Mouse (Mus musculus) adrenal gland, postnatal 36 days (tissue): ENCODE data around the gene Mcrip2. TPM values are rescaled to one million over a fixed set of nuclear protein-coding genes. Genes with fewer than 3 reads are reported as not detected.

Experiments
- DNase-seq, 2 experiments: peaks; one replicate each; pipeline ENCODE4 v3.0.0; 2021; ENCODE audit warnings: mixed read lengths in 1 of 2
- total RNA-seq, 2 experiments: library from RNA; stranded (reverse); gene quantifications; 2 replicates each; pipeline ENCODE4 v1.2.3; 2021

Gene Mcrip2
- total RNA-seq, 2 experiments from 2014 or later = 340 to 398 TPM

DNA sequence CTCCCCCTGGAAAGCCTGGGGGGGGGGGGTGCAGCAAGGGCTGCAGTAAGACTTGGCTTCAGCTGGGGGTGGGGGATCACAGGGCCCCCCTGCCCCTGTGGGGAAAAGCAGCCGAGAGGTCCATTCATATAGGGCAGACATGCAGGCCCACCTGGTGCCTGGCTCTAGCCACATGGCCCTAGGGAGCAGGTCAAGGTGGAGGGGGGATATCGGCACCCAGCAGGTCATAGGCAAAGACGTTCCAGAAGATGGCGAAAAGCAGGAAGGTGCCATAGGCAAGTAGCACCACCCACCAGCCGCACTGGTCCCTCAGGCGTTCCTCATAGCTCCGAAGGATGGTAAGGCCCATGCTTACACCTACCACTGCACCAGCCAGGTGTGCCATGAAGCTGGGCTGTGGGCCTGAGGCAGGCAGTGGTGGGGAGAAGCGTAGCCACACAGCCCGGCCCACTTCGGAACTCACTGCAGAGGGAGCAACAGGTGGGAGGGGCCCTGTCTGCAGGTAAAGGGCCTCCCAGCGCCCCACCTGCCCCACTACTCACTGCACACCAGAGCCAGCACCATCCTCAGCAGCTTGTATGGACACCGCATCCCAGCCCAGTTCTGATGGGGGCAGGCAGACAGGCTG is 33.9 kb downstream of the Mcrip2 start:
- DNase-seq = no peak

DNA sequence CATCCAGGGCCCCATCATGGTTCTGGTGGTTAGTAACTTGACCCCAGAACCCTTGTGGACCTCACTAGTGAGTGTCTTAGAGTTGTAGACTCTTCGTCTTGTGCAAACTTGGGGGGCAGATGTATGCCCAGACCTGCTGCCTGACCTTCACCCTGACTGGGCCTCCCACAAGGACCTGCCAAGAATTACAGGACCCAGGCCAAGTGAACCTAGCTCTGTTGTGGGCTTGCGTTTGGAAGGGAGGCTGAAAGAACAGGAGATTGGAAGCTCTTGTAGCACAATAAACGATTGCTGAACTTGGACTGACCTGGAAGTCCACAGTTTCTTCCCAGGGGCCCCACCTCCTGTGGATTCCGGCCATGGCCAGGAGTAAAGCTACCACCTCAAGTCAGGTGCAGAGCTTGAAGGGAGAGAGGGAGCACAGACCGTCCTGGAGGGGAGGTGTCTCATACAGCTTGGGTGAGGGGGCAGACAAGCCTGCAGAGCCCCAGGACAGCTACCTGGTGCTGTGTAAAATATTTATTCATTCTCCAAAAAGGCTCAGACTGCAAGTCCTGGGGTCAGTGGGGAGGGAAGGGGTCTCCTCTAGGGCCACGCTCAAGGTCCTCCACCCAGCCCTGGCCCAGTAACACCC is 34.5 kb downstream of the Mcrip2 start:
- DNase-seq = peak in 1 of 2 experiments; percentile 71

- DNase-seq = peak; percentile 95
Observed at GRCm38 (mm10) chr17:25833291-25833663, 35.3 kb downstream of the Mcrip2 start, which contains the start of gene Stub1. Gene Stub1, minus strand, starts transcription at chr17:25833404.

DNA sequence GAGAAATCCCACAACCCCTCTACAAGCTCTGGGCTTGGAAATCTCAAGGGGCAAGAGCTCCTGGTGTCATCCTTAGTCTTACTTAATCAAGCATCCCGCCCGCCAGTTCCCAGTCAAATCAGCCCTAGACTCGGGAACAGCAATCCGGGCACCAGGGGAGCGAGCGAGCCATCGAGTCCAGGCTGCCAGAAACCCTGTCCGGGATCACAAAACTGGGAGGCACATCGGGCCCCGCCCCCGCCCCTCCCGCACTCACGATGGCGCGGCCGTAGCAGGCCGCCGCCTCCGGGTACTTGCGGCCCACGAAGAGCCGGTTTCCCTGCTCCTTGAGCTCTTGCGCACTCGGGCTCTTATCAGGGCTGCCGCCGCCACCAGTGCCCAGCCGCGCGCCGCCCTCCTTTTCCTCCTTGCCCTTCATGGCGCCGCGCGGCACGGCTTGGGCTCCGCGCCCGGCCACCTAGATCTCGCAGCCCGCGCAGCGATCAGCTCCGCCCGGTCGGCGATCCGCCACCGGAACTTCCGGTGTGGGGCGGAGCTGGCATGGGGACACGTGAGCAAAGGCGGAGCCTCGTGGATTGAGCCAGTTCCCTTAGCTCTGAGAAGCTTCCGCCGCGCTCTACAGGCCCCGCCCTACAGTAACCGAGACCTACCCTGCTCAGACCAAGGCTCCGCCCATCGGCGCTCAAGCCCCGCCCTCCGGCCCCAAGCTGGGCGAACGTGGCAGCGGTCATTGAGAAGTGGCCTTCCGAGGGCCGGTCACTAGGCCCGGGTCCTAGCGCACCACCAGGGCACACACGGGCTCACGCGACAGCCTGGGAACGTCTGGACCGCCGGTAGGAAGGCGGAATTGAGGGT is 35.9 kb downstream of the Mcrip2 start:
- peak; percentile 100 for DNase-seq

DNA sequence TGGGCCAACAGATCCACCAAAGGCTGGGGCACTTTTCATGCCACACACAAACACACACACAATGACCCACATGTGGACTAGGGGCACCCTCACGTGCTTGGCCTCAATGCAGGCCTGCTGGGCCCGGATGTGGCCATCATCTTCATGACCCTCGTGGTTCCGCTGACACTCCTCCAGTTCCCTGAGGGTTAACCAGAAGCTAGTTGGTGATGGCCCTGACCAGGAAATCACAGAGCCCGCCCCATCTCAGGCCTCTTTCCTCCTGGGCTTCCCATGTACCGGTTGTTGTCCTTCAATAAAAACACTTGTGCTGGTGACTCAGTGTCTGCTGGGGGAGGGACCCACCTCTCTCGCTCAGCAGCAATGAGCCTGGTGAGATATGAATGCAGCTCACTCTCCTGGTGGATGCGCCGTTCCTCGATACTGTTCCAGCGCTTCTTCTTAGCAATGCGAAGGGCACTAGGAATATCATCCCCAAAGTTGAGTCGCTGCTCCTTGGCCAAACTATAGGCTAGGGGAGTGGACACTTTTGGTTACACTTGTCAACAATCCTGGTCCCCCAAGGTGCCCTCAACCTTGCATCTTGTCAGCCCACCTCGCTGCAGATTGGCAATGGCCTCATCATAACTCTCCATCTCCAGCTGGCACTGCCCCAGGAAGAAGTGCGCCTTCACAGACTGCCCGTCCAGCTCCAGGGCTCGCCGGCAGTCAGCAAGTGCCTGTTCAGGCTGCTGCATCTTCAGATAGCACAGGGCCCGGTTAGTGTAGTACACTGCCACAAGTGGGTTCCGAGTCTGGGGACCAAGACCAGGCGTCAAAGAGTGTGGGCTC is 36.9 kb downstream of the Mcrip2 start:
- DNase-seq = peak; percentile 76 to 81

- no peak for DNase-seq
Observed at GRCm38 (mm10) chr17:25830806-25831431, 37.6 kb downstream of the Mcrip2 start.

- no peak for DNase-seq
Observed at GRCm38 (mm10) chr17:25830200-25830753, 38.3 kb downstream of the Mcrip2 start.

DNA sequence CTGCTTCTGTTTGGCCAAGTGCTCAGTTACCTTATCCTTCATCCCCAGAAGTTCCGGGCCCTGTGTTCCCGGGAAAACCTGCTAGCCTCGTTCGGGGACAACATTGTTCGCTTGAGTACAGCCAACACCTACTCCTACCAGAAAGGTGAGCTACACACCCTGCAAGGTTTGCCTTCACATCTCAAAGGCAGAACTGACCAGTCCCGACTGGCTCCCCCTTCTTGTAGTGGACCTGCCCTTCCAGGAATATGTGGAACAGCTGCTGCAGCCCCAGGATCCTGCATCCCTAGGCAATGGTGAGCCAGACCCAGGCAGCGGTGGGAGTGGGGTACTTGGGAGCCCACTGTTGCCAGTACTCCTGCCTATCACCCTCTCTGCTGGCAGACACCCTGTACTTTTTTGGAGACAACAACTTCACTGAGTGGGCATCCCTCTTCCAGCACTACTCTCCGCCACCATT is 39.0 kb downstream of the Mcrip2 start:
- no peak for DNase-seq

GRCm38 (mm10) chr17:25828712-25829557 is 39.6 kb downstream of the Mcrip2 start, which contains the start of gene Jmjd8:
Gene Jmjd8, plus strand, starts transcription at chr17:25828867.
- DNase-seq = peak; percentile 82 to 87

DNA sequence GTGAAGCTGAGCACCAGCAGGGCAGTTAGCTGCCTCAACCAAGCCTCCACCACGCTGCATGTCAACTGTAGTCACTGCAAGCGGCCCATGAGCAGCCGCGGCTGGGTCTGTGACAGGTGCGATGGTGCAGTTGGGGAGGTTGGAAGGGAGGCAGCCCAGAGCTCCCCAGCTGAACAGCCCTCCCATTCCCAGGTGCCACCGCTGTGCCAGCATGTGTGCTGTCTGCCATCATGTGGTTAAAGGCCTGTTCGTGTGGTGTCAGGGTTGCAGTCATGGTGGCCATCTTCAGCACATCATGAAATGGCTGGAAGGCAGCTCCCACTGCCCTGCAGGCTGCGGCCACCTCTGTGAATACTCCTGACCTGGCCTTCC is 40.4 kb downstream of the Mcrip2 start:
- no peak for DNase-seq

DNA sequence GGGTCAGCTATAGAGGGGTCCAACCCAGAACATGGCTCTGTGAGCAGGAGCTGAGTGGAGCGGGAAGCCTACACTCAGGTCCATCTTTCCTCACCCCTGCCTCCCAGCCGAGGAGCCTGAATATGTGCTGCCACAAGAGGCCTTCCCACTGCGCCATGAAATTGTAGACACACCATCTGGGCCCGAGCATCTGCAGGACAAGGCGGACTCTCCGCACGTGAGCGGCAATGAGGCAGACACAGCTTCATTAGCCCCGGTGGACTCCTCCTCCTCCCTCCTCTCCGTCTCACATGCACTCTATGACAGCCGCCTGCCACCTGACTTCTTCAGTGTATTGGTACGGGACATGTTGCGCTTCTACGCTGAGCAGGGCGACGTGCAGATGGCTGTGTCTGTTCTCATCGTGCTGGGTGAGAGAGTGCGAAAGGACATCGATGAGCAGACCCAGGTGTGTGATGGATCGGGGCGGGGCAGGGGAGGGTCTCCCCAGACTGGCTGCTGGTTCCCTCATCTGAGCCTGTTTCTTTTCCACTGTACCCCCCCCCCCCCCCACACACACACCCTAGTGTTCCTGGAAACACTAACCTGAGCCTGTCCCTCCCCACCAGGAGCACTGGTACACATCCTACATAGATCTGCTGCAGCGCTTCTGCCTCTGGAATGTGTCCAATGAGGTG is 40.9 kb downstream of the Mcrip2 start:
- no peak for DNase-seq

- DNase-seq = no peak
Observed at GRCm38 (mm10) chr17:25827011-25827410, 41.6 kb downstream of the Mcrip2 start.

DNA sequence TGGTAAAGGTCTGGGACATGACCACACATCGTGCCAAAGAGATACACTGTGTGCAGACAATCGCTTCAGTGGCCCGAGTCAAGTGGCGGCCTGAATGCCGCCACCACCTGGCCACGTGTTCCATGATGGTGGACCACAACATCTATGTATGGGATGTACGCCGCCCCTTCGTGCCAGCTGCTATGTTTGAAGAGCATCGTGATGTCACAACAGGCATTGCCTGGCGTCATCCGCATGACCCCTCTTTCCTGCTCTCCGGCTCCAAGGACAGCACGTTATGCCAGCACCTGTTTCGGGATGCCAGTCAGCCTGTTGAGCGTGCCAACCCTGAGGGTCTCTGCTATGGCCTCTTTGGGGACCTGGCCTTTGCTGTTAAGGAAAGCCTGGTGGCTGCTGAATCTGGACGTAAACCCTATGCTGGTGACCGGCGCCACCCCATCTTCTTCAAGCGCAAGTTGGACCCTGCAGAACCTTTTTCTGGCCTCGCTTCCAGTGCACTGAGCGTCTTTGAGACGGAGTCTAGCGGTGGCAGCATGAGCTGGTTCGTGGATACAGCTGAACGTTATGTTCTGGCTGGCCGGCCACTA is 42.5 kb downstream of the Mcrip2 start:
- DNase-seq = no peak

DNA sequence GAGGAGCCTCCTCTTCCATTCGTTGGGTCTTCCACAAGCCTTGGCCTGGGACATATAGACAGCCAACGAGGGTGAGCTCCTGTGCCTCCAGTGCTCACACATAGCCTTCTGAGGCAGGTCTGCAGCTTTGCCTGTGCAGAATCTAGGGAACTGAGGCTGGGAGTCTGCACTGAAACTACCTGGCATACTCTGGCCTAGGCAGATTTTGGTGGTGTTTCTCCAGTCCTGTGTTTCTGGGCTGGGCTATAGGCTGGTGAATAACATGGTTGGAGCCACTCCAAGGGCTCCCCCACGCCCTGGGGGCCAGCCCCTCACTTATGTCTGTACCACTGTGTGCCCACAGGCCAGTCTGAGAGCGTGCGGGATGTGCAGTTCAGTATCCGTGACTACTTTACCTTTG is 43.3 kb downstream of the Mcrip2 start:
- no peak for DNase-seq

DNA sequence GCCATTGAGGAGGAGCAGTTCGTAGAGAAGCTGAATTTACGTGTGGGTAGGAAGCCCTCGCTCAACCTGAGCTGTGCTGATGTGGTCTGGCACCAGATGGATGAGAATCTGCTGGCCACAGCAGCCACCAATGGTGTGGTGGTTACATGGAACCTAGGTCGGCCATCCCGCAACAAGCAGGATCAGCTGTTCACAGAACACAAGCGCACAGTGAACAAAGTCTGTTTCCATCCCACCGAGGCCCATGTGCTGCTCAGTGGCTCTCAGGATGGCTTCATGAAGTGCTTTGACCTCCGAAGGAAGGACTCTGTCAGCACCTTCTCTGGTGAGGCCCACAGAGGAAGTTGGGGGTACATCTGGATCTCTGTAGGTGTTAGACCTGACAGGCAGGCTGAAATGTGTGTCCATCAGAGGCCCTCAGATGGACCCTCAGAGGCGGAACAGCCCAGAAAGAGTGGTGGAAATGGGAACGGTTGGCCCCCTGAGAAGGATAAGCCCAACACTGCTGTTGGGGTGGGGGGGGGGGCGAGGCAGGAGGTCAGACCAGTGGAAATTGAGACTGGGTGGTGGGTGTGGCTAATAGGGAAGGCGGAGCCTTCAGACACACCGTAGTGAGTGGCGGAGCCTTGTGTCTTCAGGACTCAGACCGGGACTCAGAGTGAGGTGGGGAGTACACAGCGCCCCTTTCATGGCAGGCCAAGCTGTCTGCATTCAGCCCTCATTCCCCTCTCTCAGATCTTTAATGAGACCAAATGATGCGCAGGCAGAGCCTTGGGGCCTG is 44.0 kb downstream of the Mcrip2 start:
- no peak for DNase-seq

DNA sequence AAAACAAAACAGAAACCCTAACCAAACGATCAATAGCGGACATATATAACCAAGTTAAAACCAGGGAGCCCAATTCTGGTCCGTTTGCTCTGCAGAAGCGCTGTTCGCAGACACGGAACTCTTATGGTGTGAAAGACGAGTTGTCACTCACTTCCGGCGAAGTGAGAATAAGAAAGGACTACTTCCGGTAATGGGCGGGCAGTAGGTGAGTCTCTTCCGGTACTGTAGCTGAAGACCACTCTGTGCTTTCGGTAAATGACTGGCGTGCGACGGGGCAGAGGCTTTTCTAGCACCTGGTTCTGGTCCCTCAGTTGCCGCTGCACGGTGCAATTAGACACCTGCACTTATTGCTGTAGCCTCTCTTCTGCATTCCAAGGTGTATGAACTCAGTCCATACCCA is 45.1 kb downstream of the Mcrip2 start, which contains the start of gene Wdr24:
TSS of gene Wdr24 (plus strand) at position 176 of the 400 bp plus-strand sequence.
- peak; percentile 67 to 75 for DNase-seq

- no peak for DNase-seq
Observed at GRCm38 (mm10) chr17:25818851-25819780, 49.4 kb downstream of the Mcrip2 start.
